Mouse (Mus musculus): Measurements from ENCODE around the gene Tbata. TPM values are rescaled to one million over a fixed set of nuclear protein-coding genes. Genes with fewer than 3 reads are reported as not detected.

Gene Tbata
- total and polyA plus RNA-seq, 3 experiments, result not detected

DNA sequence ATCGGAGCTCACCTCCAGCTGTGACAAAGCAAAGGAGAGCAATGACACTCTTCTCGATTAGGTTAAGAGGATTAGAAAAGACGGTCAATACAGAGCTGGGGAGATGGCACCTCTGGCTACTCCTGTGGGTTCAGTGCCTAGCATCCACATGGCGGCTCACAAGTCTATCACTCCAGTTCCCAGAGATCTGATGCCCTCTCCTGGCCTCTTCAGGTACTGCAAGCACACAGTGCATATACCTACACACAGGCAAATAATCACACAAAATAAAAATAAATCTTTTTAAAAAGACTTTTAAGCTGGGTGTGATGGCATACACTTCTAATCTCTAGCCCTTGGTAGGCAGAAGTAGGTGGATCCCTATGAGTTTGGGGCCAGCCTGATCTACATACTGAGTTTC lies 47.6 kb downstream of the Tbata start:
- no peak overlapping the region for H3K27ac ChIP-seq (ENCODE audit: control insufficient read depth, low read depth, low read length)
- no peaks in the 10 kb centered on the region for H3K36me3 ChIP-seq (ENCODE audit: control insufficient read depth in 1 of 2, insufficient read depth in 2 of 2, low read length in 2 of 2)
- no peak overlapping the region for H3K4me3 ChIP-seq (ENCODE audit: control insufficient read depth in 1 of 2, insufficient read depth in 1 of 2, low read depth in 2 of 2, low read length in 2 of 2)
- no peaks in the 10 kb centered on the region for H3K27me3 ChIP-seq (ENCODE audit: control insufficient read depth in 1 of 2, insufficient read depth in 2 of 2, low read length in 2 of 2)
- TF ChIP-seq POLR2AphosphoS2 (IDR thresholded peaks at IDR 0.05; ENCODE audit: low read length) (no peak), CTCF (IDR thresholded peaks at IDR 0.05 in 2 of 3, conservative IDR thresholded peaks at IDR 0.05 in 1 of 3; ENCODE audit: control insufficient read depth in 1 of 3, insufficient read depth in 1 of 3, low read depth in 2 of 3, low read length in 3 of 3, poor library complexity in 1 of 3, severe bottlenecking in 1 of 3) (peak in 1 of 3 experiments; percentile 30; a peak in 3 of 6 replicates)
- H3K9ac ChIP-seq (ENCODE audit: control insufficient read depth, low read depth, low read length, poor library complexity, severe bottlenecking), result no peak overlapping the region
- no peaks in the 10 kb centered on the region for H3K79me2 ChIP-seq (ENCODE audit: control insufficient read depth, insufficient read depth, low read length, poor library complexity)
- peaks cover 0 to 5% of the 10 kb centered on the region in 2 experiments; a peak in 1 of 4 replicates for H3K4me1 ChIP-seq (ENCODE audit: control insufficient read depth in 1 of 2, insufficient read depth in 2 of 2, low read length in 2 of 2)
- DNase-seq (ENCODE audit: low read depth, low spot score), result no peak
- no peaks in the 10 kb centered on the region for H3K9me3 ChIP-seq (replicated peaks; ENCODE audit: insufficient read depth, low read length)

DNA sequence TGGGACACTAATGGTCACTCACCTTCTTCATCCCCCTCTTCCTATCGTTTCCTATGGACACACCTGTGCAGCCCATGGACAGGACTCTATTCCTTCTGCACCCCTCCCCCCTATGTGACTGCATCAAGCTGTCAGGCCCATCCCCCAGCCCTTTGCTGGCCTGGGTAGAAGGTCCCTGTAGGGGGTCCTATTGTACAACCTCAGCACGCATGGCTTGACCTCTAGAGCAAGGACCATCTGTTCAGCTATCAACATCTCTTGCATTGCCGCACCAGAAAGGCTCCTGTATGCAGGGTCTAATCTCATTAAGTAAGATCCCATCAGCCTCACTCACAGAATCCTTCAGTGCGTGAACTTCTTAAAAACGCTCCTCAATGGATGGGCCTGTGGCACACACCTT lies 53.9 kb downstream of the Tbata start:
- H3K27ac ChIP-seq (ENCODE audit: control insufficient read depth, low read depth, low read length), result no peak overlapping the region
- H3K79me2 ChIP-seq (ENCODE audit: control insufficient read depth, insufficient read depth, low read length, poor library complexity), result no peaks in the 10 kb centered on the region
- no peak for DNase-seq (ENCODE audit: low read depth, low spot score)
- no peaks in the 10 kb centered on the region for H3K27me3 ChIP-seq (ENCODE audit: control insufficient read depth in 1 of 2, insufficient read depth in 2 of 2, low read length in 2 of 2)
- no peaks in the 10 kb centered on the region for H3K9me3 ChIP-seq (replicated peaks; ENCODE audit: insufficient read depth, low read length)
- H3K36me3 ChIP-seq (ENCODE audit: control insufficient read depth in 1 of 2, insufficient read depth in 2 of 2, low read length in 2 of 2), result no peaks in the 10 kb centered on the region
- TF ChIP-seq MYC (IDR thresholded peaks at IDR 0.05; ENCODE audit: low read depth, low read length), result no peak
- no peak for TF ChIP-seq NELFE (IDR thresholded peaks at IDR 0.05; ENCODE audit: low read depth, low read length)
- TF ChIP-seq TAL1 (IDR thresholded peaks at IDR 0.05; ENCODE audit: low read length), result no peak
- TF ChIP-seq JUND (IDR thresholded peaks at IDR 0.05; ENCODE audit: low read depth, low read length), result no peak
- no peaks in the 10 kb centered on the region for H3K4me1 ChIP-seq (ENCODE audit: control insufficient read depth in 1 of 2, insufficient read depth in 2 of 2, low read length in 2 of 2)
- no peak overlapping the region for H3K9ac ChIP-seq (ENCODE audit: control insufficient read depth, low read depth, low read length, poor library complexity, severe bottlenecking)
- H3K4me3 ChIP-seq (ENCODE audit: control insufficient read depth in 1 of 2, insufficient read depth in 1 of 2, low read depth in 2 of 2, low read length in 2 of 2), result no peak overlapping the region

DNA sequence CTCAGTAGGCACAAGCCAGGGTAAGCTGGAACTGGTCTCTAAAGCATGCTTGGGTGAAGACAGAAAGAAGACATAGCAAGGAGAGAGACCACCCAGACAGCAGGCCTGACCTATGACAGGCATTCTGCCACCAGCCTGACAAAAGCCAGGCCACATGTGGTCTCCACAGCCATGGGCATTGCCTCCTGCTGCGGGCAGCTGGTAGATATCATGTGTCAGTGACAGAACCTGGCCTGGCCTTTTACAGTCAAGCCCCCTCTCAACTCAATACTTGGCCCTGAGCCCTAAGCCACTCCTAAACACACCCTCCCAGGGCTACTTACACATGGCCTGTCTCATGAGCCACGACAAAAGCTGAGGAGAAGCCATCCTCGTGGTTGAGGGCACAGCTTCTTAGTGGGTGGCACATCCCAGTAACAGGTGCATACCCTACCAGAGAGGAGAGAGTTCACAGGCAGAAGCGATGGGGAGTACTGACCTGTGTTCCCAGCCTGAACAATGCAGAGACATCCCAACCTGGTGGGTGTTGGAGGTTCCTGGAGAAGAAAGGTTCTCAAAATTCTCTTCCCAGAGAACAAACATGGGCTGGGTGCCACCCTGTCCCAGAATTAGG lies 55.1 kb downstream of the Tbata start:
- Histone ChIP-seq H3K4me1 (ENCODE audit: control insufficient read depth in 1 of 2, insufficient read depth in 2 of 2, low read length in 2 of 2) (no peaks in the 10 kb centered on the region), H3K27me3 (ENCODE audit: control insufficient read depth in 1 of 2, insufficient read depth in 2 of 2, low read length in 2 of 2) (no peaks in the 10 kb centered on the region), H3K9ac (ENCODE audit: control insufficient read depth, low read depth, low read length, poor library complexity, severe bottlenecking) (no peak overlapping the region), H3K27ac (ENCODE audit: control insufficient read depth, low read depth, low read length) (no peak overlapping the region), H3K4me3 (ENCODE audit: control insufficient read depth in 1 of 2, insufficient read depth in 1 of 2, low read depth in 2 of 2, low read length in 2 of 2) (no peak overlapping the region), H3K79me2 (ENCODE audit: control insufficient read depth, insufficient read depth, low read length, poor library complexity) (no peaks in the 10 kb centered on the region), H3K9me3 (replicated peaks; ENCODE audit: insufficient read depth, low read length) (no peaks in the 10 kb centered on the region), H3K36me3 (ENCODE audit: control insufficient read depth in 1 of 2, insufficient read depth in 2 of 2, low read length in 2 of 2) (no peaks in the 10 kb centered on the region)
- no peak for TF ChIP-seq ETS1 (IDR thresholded peaks at IDR 0.05; ENCODE audit: low read depth, low read length)
- TF ChIP-seq ELF1 (IDR thresholded peaks at IDR 0.05; ENCODE audit: low read depth, low read length), result no peak
- TF ChIP-seq E2F4 (IDR thresholded peaks at IDR 0.05; ENCODE audit: borderline replicate concordance, low read depth, low read length), result no peak
- TF ChIP-seq MAX (IDR thresholded peaks at IDR 0.05; ENCODE audit: low read length), result no peak
- no peak for TF ChIP-seq KAT2A (conservative IDR thresholded peaks at IDR 0.05; ENCODE audit: low read depth, low read length)
- TF ChIP-seq NRF1 (IDR thresholded peaks at IDR 0.05; ENCODE audit: insufficient read depth, low read depth, low read length, poor library complexity, severe bottlenecking), result no peak
- no peak for TF ChIP-seq UBTF (IDR thresholded peaks at IDR 0.05; ENCODE audit: borderline replicate concordance, insufficient read depth, low read depth, low read length)
- no peak for TF ChIP-seq ZC3H11A (IDR thresholded peaks at IDR 0.05; ENCODE audit: low read depth, low read length)
- no peak for TF ChIP-seq USF1 (IDR thresholded peaks at IDR 0.05; ENCODE audit: low read depth, low read length)
- no peak for TF ChIP-seq MXI1 (IDR thresholded peaks at IDR 0.05; ENCODE audit: low read depth, low read length)
- no peak for TF ChIP-seq SIN3A (IDR thresholded peaks at IDR 0.05; ENCODE audit: low read length)
- no peak for DNase-seq (ENCODE audit: low read depth, low spot score)
